Mouse (Mus musculus) CH12.LX (cell line): ENCODE measurements around the gene Osbpl6. TPM values are rescaled to one million over a fixed set of nuclear protein-coding genes. Genes with fewer than 3 reads are reported as not detected.

Source experiments
- DNase-seq: peaks from one replicate; pipeline ENCODE4 v3.0.0-alpha.2; 2013; ENCODE audit errors: extremely low read depth
- H3K27ac ChIP-seq: 2 replicates; pipeline ENCODE4 v1.5.1; 2012; ENCODE audit warnings: low read depth, mild to moderate bottlenecking, control low read depth, moderate library complexity; ENCODE audit not compliant: insufficient read depth
- H3K27me3 ChIP-seq: replicated peaks from 2 replicates; pipeline ENCODE3; 2012; ENCODE audit warnings: inconsistent platforms
- H3K36me3 ChIP-seq, 2 experiments: replicated peaks in 1 of 2; 2 replicates each; pipeline versions ENCODE3 to v1.6.1; 2012; ENCODE audit warnings: inconsistent platforms in 1 of 2, low read length in 1 of 2, mild to moderate bottlenecking in 1 of 2, mixed read lengths in 1 of 2, moderate library complexity in 1 of 2; ENCODE audit not compliant: control insufficient read depth in 1 of 2, insufficient read depth in 1 of 2
- H3K4me1 ChIP-seq, 2 experiments: 2 replicates each; pipeline ENCODE4 v1.6.1; 2012; ENCODE audit warnings: inconsistent platforms in 1 of 2, moderate library complexity in 1 of 2; ENCODE audit not compliant: insufficient read depth in 2 of 2, control insufficient read depth in 1 of 2
- H3K4me2 ChIP-seq: 2 replicates; pipeline ENCODE4 v1.6.1; 2012; ENCODE audit warnings: low read depth, mild to moderate bottlenecking, control low read depth; ENCODE audit not compliant: poor library complexity, insufficient read depth, severe bottlenecking
- H3K4me3 ChIP-seq, 3 experiments: fragments of 150-350 bp in 1 of 3; sonication (generic) in 1 of 3; replicated peaks in 1 of 3; 2 replicates each; pipeline versions ENCODE3 to v1.5.1; 2011 to 2012; ENCODE audit warnings: low read depth in 2 of 3, low read length in 2 of 3, mild to moderate bottlenecking in 2 of 3, moderate library complexity in 2 of 3, control low read depth in 1 of 3, improper control_type of control experiment in 1 of 3, inconsistent platforms in 1 of 3, mixed read lengths in 1 of 3; ENCODE audit not compliant: poor library complexity in 1 of 3
- H3K79me2 ChIP-seq: replicated peaks from 2 replicates; pipeline ENCODE4 v1.6.1; 2012; ENCODE audit warnings: mild to moderate bottlenecking, moderate library complexity; ENCODE audit not compliant: control insufficient read depth, poor library complexity, insufficient read depth, severe bottlenecking; ENCODE audit errors: extremely low read depth
- H3K9ac ChIP-seq: 2 replicates; pipeline ENCODE4 v1.6.1; 2012; ENCODE audit warnings: low read depth, mild to moderate bottlenecking, control low read depth, moderate library complexity; ENCODE audit not compliant: insufficient read depth
- H3K9me3 ChIP-seq: replicated peaks from 2 replicates; pipeline ENCODE3; 2012; ENCODE audit warnings: low read length, inconsistent platforms, mixed read lengths
- BHLHE40 ChIP-seq: IDR thresholded peaks from 2 replicates; pipeline ENCODE4 v1.6.1; 2011; ENCODE audit warnings: mild to moderate bottlenecking, low read depth, low read length, improper control_type of control experiment
- CTCF ChIP-seq, 2 experiments: IDR thresholded peaks in 1 of 2; conservative IDR thresholded peaks in 1 of 2; 2 replicates each; pipeline ENCODE4 v1.5.1; 2011 to 2012; ENCODE audit warnings: low read depth in 2 of 2, low read length in 2 of 2, improper control_type of control experiment in 1 of 2, inconsistent platforms in 1 of 2, mild to moderate bottlenecking in 1 of 2, moderate library complexity in 1 of 2
- E2F4 ChIP-seq: IDR thresholded peaks from 2 replicates; pipeline ENCODE4 v1.6.1; 2011; ENCODE audit warnings: low read depth, low read length, improper control_type of control experiment; ENCODE audit not compliant: insufficient replicate concordance
- ELF1 ChIP-seq: IDR thresholded peaks from 2 replicates; pipeline ENCODE4 v1.6.1; 2014; ENCODE audit warnings: low read depth, mild to moderate bottlenecking, inconsistent platforms, low read length, improper control_type of control experiment
- GABPA ChIP-seq: IDR thresholded peaks from 2 replicates; pipeline ENCODE4 v1.6.1; 2012; ENCODE audit warnings: low read depth, low read length, improper control_type of control experiment, inconsistent platforms; ENCODE audit not compliant: insufficient replicate concordance
- IRF4 ChIP-seq: IDR thresholded peaks from 2 replicates; pipeline ENCODE4 v1.6.1; 2014; ENCODE audit warnings: low read depth, mild to moderate bottlenecking, inconsistent platforms, low read length, improper control_type of control experiment
- KAT2A ChIP-seq: IDR thresholded peaks from 2 replicates; pipeline ENCODE4 v1.6.1; 2012; ENCODE audit warnings: low read length, improper control_type of control experiment, inconsistent platforms; ENCODE audit not compliant: insufficient replicate concordance
- MAZ ChIP-seq: IDR thresholded peaks from 2 replicates; pipeline ENCODE4 v1.6.1; 2012; ENCODE audit warnings: low read depth, mild to moderate bottlenecking, inconsistent platforms, low read length, improper control_type of control experiment, moderate library complexity
- MYC ChIP-seq: IDR thresholded peaks from 2 replicates; pipeline ENCODE4 v1.6.1; 2011; ENCODE audit warnings: low read depth, mild to moderate bottlenecking, improper control_type of control experiment, low read length
- NELFE ChIP-seq: IDR thresholded peaks from 2 replicates; pipeline ENCODE4 v1.6.1; 2011; ENCODE audit warnings: low read depth, low read length, improper control_type of control experiment
- NRF1 ChIP-seq: IDR thresholded peaks from 2 replicates; pipeline ENCODE4 v1.6.1; 2014; ENCODE audit warnings: low read depth, mild to moderate bottlenecking, inconsistent platforms, low read length, improper control_type of control experiment, moderate library complexity
- PAX5 ChIP-seq: IDR thresholded peaks from 2 replicates; pipeline ENCODE4 v1.6.1; 2012; ENCODE audit warnings: low read length, inconsistent platforms, mixed read lengths
- POLR2A ChIP-seq: IDR thresholded peaks from 2 replicates; pipeline ENCODE4 v1.6.1; 2011; ENCODE audit warnings: low read depth, mild to moderate bottlenecking, improper control_type of control experiment, low read length
- SMC3 ChIP-seq: IDR thresholded peaks from 2 replicates; pipeline ENCODE4 v1.6.1; 2011; ENCODE audit warnings: low read depth, low read length, improper control_type of control experiment
- USF1 ChIP-seq: IDR thresholded peaks from 2 replicates; pipeline ENCODE4 v1.6.1; 2014; ENCODE audit warnings: low read depth, mild to moderate bottlenecking, inconsistent platforms, low read length, improper control_type of control experiment
- dilution Hi-C: fragments of 300-500 bp; cut with MboI; formaldehyde crosslinking; loops from 2 replicates; pipeline ENCODE4 v1.14.3; 2020; ENCODE audit warnings: low sequenced_read_pairs; ENCODE audit not compliant: extremely low pct_unique_long_range_greater_than_20kb, extremely low pct_ligation_motif_present
- in situ Hi-C: fragments of 300-500 bp; cut with MboI; formaldehyde crosslinking; loops from 3 replicates; pipeline ENCODE4 v1.14.3; 2019; ENCODE audit warnings: low sequenced_read_pairs, low pct_ligation_motif_present, low pct_unique_long_range_greater_than_20kb, mixed read lengths
- polyA plus RNA-seq: library from polyadenylated mRNA; unstranded; fragments of >175 nt; gene quantifications from 2 replicates; pipeline ENCODE4 v1.2.1, GENCODE M21; 2012; ENCODE audit warnings: low read depth; ENCODE audit not compliant: insufficient read length
- total RNA-seq, 2 experiments: library from RNA; depleted of rRNA; stranded (reverse); fragments of 300-350 nt in 1 of 2; fragments of >200 nt in 1 of 2; gene quantifications; 2 replicates each; pipeline ENCODE4 v1.2.3; 2012 to 2014

Gene Osbpl6
- total and polyA plus RNA-seq, 3 experiments = 0.19 to 0.60 (median 0.38) TPM

GRCm38 (mm10) chr2:76374544-76375206, 31.6 kb upstream of the Osbpl6 start:
- in situ Hi-C loops (no loop called here), dilution Hi-C loops (no loop called here)
- H3K27me3 ChIP-seq = no peaks in the 10 kb centered on the region
- peaks cover 33% of the 10 kb centered on the region for H3K79me2 ChIP-seq
- peaks cover 48 to 77% of the 10 kb centered on the region in 2 experiments for H3K36me3 ChIP-seq
- H3K4me1 ChIP-seq = peaks cover 2 to 57% of the 10 kb centered on the region in 2 experiments; a peak in 2 of 4 replicates
- TF ChIP-seq KAT2A (no peak), ELF1 (no peak), NRF1 (no peak), NELFE (no peak), POLR2A (no peak), GABPA (no peak), MYC (no peak), IRF4 (no peak), USF1 (no peak), CTCF (conservative IDR thresholded peaks at IDR 0.05 in 1 of 2, IDR thresholded peaks at IDR 0.05 in 1 of 2; ENCODE audit: low read depth in 2 of 2, low read length in 2 of 2) (no peak), E2F4 (no peak), MAZ (no peak), PAX5 (no peak)
- H3K9ac ChIP-seq = no peak overlapping the region
- no peak overlapping the region for H3K4me2 ChIP-seq
- DNase-seq = no peak
- no peaks in the 10 kb centered on the region for H3K9me3 ChIP-seq
- no peak overlapping the region for H3K4me3 ChIP-seq
- H3K27ac ChIP-seq = no peak overlapping the region

- H3K36me3 ChIP-seq = peaks cover 55 to 94% of the 10 kb centered on the region in 2 experiments
These were observed 27.7 kb upstream of the Osbpl6 start for GRCm38 (mm10) chr2:76378646-76379045.

More at GRCm38 (mm10) chr2:76378646-76379045, 27.7 kb upstream of the Osbpl6 start:
- Histone ChIP-seq H3K4me2 (no peak overlapping the region), H3K27me3 (no peaks in the 10 kb centered on the region), H3K9me3 (no peaks in the 10 kb centered on the region), H3K4me1 (peaks cover 0 to 40% of the 10 kb centered on the region in 2 experiments; a peak in 2 of 4 replicates), H3K27ac (no peak overlapping the region), H3K9ac (no peak overlapping the region), H3K4me3 (no peak overlapping the region), H3K79me2 (0 out of 2 replicates have a peak, but pooled peaks cover 6% of the 10 kb centered on the region)
- DNase-seq = no peak
- dilution Hi-C loops (no loop called here), in situ Hi-C loops (no loop called here)
- no peak for TF ChIP-seq BHLHE40
- TF ChIP-seq GABPA = no peak
- no peak for TF ChIP-seq PAX5
- TF ChIP-seq SMC3 = no peak
